Mouse (Mus musculus): Measurements from ENCODE around the gene Them5.

DNA sequence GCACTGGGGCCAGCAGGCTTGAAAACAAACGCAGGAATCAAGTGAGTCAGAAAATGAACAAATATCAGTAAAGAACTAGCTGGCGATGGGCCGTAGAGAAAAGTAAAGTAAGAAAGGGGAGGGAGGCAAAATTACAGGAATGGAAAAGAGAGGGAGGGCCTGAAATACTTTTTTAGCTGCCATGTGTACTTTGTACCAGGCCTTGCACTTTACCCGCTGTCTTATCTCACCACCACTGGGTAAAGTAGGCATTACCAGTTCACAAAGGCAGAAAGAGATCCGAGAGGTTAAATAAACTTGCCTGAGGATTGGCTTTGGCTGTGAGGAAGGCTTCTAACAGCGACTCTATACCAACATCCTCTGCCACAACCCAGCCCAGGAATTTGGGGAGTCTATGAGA, 25.6 kb downstream of the Them5 start:
- TF ChIP-seq CTCF (conservative IDR thresholded peaks at IDR 0.05; ENCODE audit: low read length), result no peak
- TF ChIP-seq POU5F1 (IDR thresholded peaks at IDR 0.05; ENCODE audit: borderline replicate concordance, low read length), result no peak

Measured in E14TG2a.4 (cell line).